In the genomic region with DNA sequence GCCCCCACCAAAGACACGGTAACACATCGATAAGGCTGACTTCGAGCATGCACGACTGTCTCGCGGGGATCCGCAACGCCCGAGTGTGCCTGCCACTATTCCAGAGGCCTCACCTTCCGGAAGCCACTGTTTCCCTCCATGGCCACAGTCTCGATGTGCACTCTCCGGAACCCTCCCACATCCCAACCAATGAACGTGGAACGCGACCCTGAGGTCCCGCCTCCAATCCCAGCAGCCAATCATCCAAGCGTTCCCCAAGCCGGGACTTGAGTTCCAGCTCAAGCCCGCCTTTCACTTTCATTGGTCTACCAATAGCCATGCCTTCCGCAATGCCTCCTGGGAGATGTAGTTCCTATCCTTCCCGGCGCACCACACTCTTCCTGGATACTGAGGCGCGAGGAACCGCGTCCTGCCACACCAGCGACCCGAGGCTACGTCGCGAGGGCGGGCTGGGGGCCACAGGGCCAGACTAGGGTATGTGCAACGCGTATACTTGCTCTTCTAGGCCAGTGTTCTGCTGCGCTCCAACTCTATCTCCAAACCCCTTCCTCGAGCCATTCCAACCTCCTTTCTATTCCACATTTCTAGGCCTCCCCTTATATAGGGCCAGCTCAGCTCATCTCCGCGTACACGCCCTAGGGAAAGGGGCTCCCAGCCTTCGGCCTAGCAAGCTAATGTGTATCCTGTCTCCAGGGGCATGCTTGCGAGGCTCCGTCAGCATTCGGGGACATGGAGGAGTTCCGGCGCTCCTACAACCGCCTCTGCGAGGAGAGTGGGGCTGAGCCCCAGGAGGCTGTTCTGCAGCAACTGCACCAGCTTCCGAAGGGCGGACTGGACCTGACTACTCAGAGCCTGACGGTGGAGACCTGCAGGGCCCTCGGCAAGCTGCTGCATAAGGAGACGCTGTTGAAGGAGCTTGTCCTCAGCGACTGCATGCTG, we compare ENCODE assay signal across 8 mouse cellular contexts. TPM values are rescaled to one million over a fixed set of nuclear protein-coding genes. Genes with fewer than 3 reads are reported as not detected.
DNase-seq lines count a peak whose midpoint lies in the region; ATAC-seq lines count a peak whose summit lies in the region.

Cenpx (minus strand) TSS at position 159 of the 939 bp plus-strand sequence.
Lrrc45 (plus strand) TSS at position 346 of the 939 bp plus-strand sequence.

- 3% methylated on average over 53 of the region's 53 CpGs for WGBS in heart, embryonic 13.5 days
- WGBS in liver, embryonic 12.5 days (ENCODE audit: insufficient replicate concordance) = 3% methylated on average over 53 of the region's 53 CpGs
- WGBS in stomach, embryonic 15.5 days = 2% methylated on average over 53 of the region's 53 CpGs

- no peaks in the 10 kb centered on the region for H3K27me3 ChIP-seq in heart, embryonic 13.5 days (replicated peaks)
- H3K27me3 ChIP-seq in liver, embryonic 12.5 days (replicated peaks) = no peaks in the 10 kb centered on the region
- no peaks in the 10 kb centered on the region for H3K27me3 ChIP-seq in stomach, embryonic 15.5 days (replicated peaks)

- peak within 1 kb of the TSS; percentile 89 for H3K4me2 ChIP-seq in heart, embryonic 13.5 days
- peak within 1 kb of the TSS; percentile 99 for H3K4me2 ChIP-seq in liver, embryonic 12.5 days
- H3K4me2 ChIP-seq in stomach, embryonic 15.5 days = peak within 1 kb of the TSS; percentile 99

- DNase-seq in CD4-positive, CD25-positive, alpha-beta regulatory T cell, adult 2 months (ENCODE audit: low read depth, low spot score) = peak; percentile 98
- DNase-seq in fat pad, adult 2 months (ENCODE audit: extremely low read depth, low read depth, low spot score) = peak; percentile 82
- peak; percentile 97 for DNase-seq in kidney, postnatal 10 days
- peak; percentile 93 to 94 for DNase-seq in natural killer cell, adult 2 months (ENCODE audit: low spot score in 2 of 2)

- H3K4me3 ChIP-seq in brown adipose tissue, adult 24 weeks (ENCODE audit: insufficient read depth, low read depth, low read length) = peak within 1 kb of the TSS; percentile 72
- H3K4me3 ChIP-seq in heart, embryonic 13.5 days = peak within 1 kb of the TSS; percentile 69
- peak within 1 kb of the TSS; percentile 75 for H3K4me3 ChIP-seq in liver, embryonic 12.5 days
- H3K4me3 ChIP-seq in stomach, embryonic 15.5 days (replicated peaks) = peak within 1 kb of the TSS; percentile 67

- no peak within 1 kb of the TSS for H3K27ac ChIP-seq in brown adipose tissue, adult 24 weeks (replicated peaks; ENCODE audit: low read depth, low read length)
- H3K27ac ChIP-seq in heart, embryonic 13.5 days (replicated peaks) = peak within 1 kb of the TSS; percentile 76
- H3K27ac ChIP-seq in liver, embryonic 12.5 days = peak within 1 kb of the TSS; percentile 77
- peak within 1 kb of the TSS; percentile 86 for H3K27ac ChIP-seq in stomach, embryonic 15.5 days

- H3K9ac ChIP-seq in heart, embryonic 13.5 days = peak within 1 kb of the TSS; percentile 86
- peak within 1 kb of the TSS; percentile 83 for H3K9ac ChIP-seq in liver, embryonic 12.5 days
- H3K9ac ChIP-seq in stomach, embryonic 15.5 days = peak within 1 kb of the TSS; percentile 49

- H3K9me3 ChIP-seq in heart, embryonic 13.5 days = no peaks in the 10 kb centered on the region
- H3K9me3 ChIP-seq in liver, embryonic 12.5 days (replicated peaks) = no peaks in the 10 kb centered on the region
- no peaks in the 10 kb centered on the region for H3K9me3 ChIP-seq in stomach, embryonic 15.5 days

- peaks cover 6% of the 10 kb centered on the region; the same call in 1 of the 2 replicates for H3K4me1 ChIP-seq in brown adipose tissue, adult 24 weeks (ENCODE audit: control insufficient read depth, insufficient read depth, insufficient read length, low read length)
- peaks cover 20% of the 10 kb centered on the region for H3K4me1 ChIP-seq in heart, embryonic 13.5 days
- peaks cover 25% of the 10 kb centered on the region for H3K4me1 ChIP-seq in liver, embryonic 12.5 days
- peaks cover 26% of the 10 kb centered on the region for H3K4me1 ChIP-seq in stomach, embryonic 15.5 days

- ATAC-seq in heart, embryonic 13.5 days (ENCODE audit: extremely low read depth, insufficient number of reproducible peaks, low FRiP score, low TSS enrichment) = peak; percentile 91
- ATAC-seq in liver, embryonic 12.5 days = peak; percentile 96
- ATAC-seq in stomach, embryonic 15.5 days (ENCODE audit: insufficient read depth, low FRiP score, low read depth) = peak; percentile 95

- peaks cover 61% of the 10 kb centered on the region for H3K36me3 ChIP-seq in heart, embryonic 13.5 days
- H3K36me3 ChIP-seq in liver, embryonic 12.5 days = peaks cover 68% of the 10 kb centered on the region
- H3K36me3 ChIP-seq in stomach, embryonic 15.5 days = peaks cover 20% of the 10 kb centered on the region

RNA-seq across cellular contexts. Expression of gene Cenpx, which starts in this region (rescaled TPM):
- 66.6 and 68.4 TPM in 2 replicates for polyA plus RNA-seq in brown adipose tissue, adult 24 weeks (2012; ENCODE audit: insufficient read depth, insufficient read length, missing spikeins)
- 120 and 122 TPM in 2 replicates for polyA plus RNA-seq in heart, embryonic 13.5 days (2015; fragmentation: Nextera tagmentation; extraction: Ambion mirVana)
- polyA plus RNA-seq in liver, embryonic 12.5 days (2016; fragmentation: Nextera tagmentation; extraction: Ambion mirVana) = 130 and 137 TPM in 2 replicates
- 155 and 158 TPM in 2 replicates for polyA plus RNA-seq in stomach, embryonic 15.5 days (2015; fragmentation: Nextera tagmentation; extraction: Ambion mirVana)

RNA-seq across cellular contexts. Expression of gene Lrrc45, which starts in this region (rescaled TPM):
- polyA plus RNA-seq in brown adipose tissue, adult 24 weeks (2012; ENCODE audit: insufficient read depth, insufficient read length, missing spikeins) = 3.0 and 6.2 TPM in 2 replicates
- polyA plus RNA-seq in heart, embryonic 13.5 days (2015; fragmentation: Nextera tagmentation; extraction: Ambion mirVana) = 27.8 and 28.1 TPM in 2 replicates
- 23.3 and 23.6 TPM in 2 replicates for polyA plus RNA-seq in liver, embryonic 12.5 days (2016; fragmentation: Nextera tagmentation; extraction: Ambion mirVana)
- 55.7 and 57.3 TPM in 2 replicates for polyA plus RNA-seq in stomach, embryonic 15.5 days (2015; fragmentation: Nextera tagmentation; extraction: Ambion mirVana)
